Mouse (Mus musculus): ENCODE data around the gene Tmem259.

GRCm38 (mm10) chr10:79928030-79928694, 56.0 kb downstream of the Tmem259 start:
- no peak for TF ChIP-seq TCF12 (IDR thresholded peaks at IDR 0.05; ENCODE audit: low read depth, low read length)
- TF ChIP-seq CTCF (IDR thresholded peaks at IDR 0.05 in 2 of 3, conservative IDR thresholded peaks at IDR 0.05 in 1 of 3; ENCODE audit: control insufficient read depth in 1 of 3, insufficient read depth in 1 of 3, low read depth in 2 of 3, low read length in 3 of 3, poor library complexity in 1 of 3, severe bottlenecking in 1 of 3), result no peak
- no peak for TF ChIP-seq NRF1 (IDR thresholded peaks at IDR 0.05; ENCODE audit: insufficient read depth, low read depth, low read length, poor library complexity, severe bottlenecking)
- no peak for TF ChIP-seq MAFK (IDR thresholded peaks at IDR 0.05; ENCODE audit: borderline replicate concordance, low read depth, low read length)
- no peak for TF ChIP-seq RCOR1 (IDR thresholded peaks at IDR 0.05; ENCODE audit: low read depth, low read length)
- TF ChIP-seq POLR2A (IDR thresholded peaks at IDR 0.05; ENCODE audit: control insufficient read depth in 1 of 2, insufficient read depth in 1 of 2, low read depth in 1 of 2, low read length in 2 of 2, poor library complexity in 1 of 2), result no peak
- TF ChIP-seq BHLHE40 (IDR thresholded peaks at IDR 0.05; ENCODE audit: borderline replicate concordance, low read depth, low read length), result no peak
- no peak for TF ChIP-seq POLR2AphosphoS5 (IDR thresholded peaks at IDR 0.05; ENCODE audit: borderline replicate concordance, low read depth, low read length)
- TF ChIP-seq GATA1 (IDR thresholded peaks at IDR 0.05; ENCODE audit: low read depth, low read length), result no peak
- 0 out of 4 replicates have a peak, but pooled peaks of 1 of the 2 experiments have one; percentile 14 for TF ChIP-seq EP300 (IDR thresholded peaks at IDR 0.05; ENCODE audit: low read depth in 1 of 2, low read length in 2 of 2)
